Comparison of ENCODE assay signal across 22 mouse cellular contexts in the genomic region with DNA sequence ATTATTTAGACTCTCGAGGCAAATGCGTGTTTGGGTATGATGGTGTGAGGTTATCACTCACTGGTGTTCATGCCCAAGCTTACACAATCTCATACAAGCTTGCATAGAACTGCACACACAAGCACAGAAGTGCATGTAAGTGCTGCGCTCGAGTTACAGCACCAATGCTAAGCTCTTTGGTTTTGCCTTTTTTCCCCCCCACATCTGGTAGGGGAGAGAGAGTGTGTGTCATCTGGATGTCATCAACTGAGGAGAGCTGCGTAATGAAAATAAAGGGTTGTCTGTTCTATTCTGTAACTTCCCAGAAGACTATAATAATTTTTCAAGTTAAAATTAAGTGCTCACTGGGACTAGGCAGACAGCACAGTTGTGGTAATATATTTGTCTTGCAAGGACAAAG. TPM values are rescaled to one million over a fixed set of nuclear protein-coding genes. Genes with fewer than 3 reads are reported as not detected.
DNase-seq lines count a peak whose midpoint lies in the region; ATAC-seq lines count a peak whose summit lies in the region.
"Had no signal": no experiment of that assay in that cellular context is flagged by ENCODE, and none has a peak within 500 bp of the region (broad histone marks: within the 10 kb centered on the region; RNA-seq: fewer than 3 reads in every experiment).

No protein-coding gene starts in this region.

- WGBS in embryonic facial prominence, embryonic 14.5 days, result 34% methylated on average over 5 of the region's 5 CpGs

- 0 out of 2 replicates have a peak, but pooled peaks have one; percentile 45 for ATAC-seq in embryonic facial prominence, embryonic 14.5 days (ENCODE audit: low read depth)
- ATAC-seq: activated CD4-positive, CD25-positive, alpha-beta regulatory T cell, adult 4 months; forebrain, embryonic 16.5 days; hindbrain, postnatal 0 days; Patski had no signal

- no peaks in the 10 kb centered on the region for H3K36me3 ChIP-seq in embryonic facial prominence, embryonic 14.5 days (ENCODE audit: control insufficient read depth, insufficient read depth, low read length)
- H3K36me3 ChIP-seq: forebrain, embryonic 12.5 days; heart, embryonic 15.5 days; hindbrain, embryonic 13.5 days had no signal

- no peak overlapping the region for H3K4me2 ChIP-seq in embryonic facial prominence, embryonic 14.5 days (ENCODE audit: low read depth, low read length)
- H3K4me2 ChIP-seq: forebrain, embryonic 12.5 days; heart, embryonic 11.5 days; heart, embryonic 15.5 days; hindbrain, embryonic 13.5 days had no signal

- H3K27me3 ChIP-seq in embryonic facial prominence, embryonic 14.5 days (replicated peaks; ENCODE audit: control insufficient read depth, insufficient read depth, low read length), result no peaks in the 10 kb centered on the region
- H3K27me3 ChIP-seq: CH12.LX; forebrain, embryonic 12.5 days; hindbrain, embryonic 13.5 days had no signal

- H3K4me1 ChIP-seq in embryonic facial prominence, embryonic 14.5 days (ENCODE audit: control insufficient read depth, insufficient read depth, low read length), result 0 out of 2 replicates have a peak, but pooled peaks cover 8% of the 10 kb centered on the region
- H3K4me1 ChIP-seq: forebrain, embryonic 12.5 days; hindbrain, embryonic 13.5 days had no signal

- no peak overlapping the region for H3K4me3 ChIP-seq in embryonic facial prominence, embryonic 14.5 days (ENCODE audit: low read depth, low read length)
- H3K4me3 ChIP-seq: forebrain, embryonic 12.5 days; heart, adult 2 months; heart, embryonic 15.5 days; hindbrain, embryonic 13.5 days had no signal

- no peak overlapping the region for H3K9ac ChIP-seq in embryonic facial prominence, embryonic 14.5 days (ENCODE audit: low read depth, low read length)
- H3K9ac ChIP-seq: forebrain, embryonic 12.5 days; heart, embryonic 15.5 days; hindbrain, embryonic 13.5 days had no signal

- H3K27ac ChIP-seq in embryonic facial prominence, embryonic 14.5 days (replicated peaks; ENCODE audit: low read depth, low read length), result no peak overlapping the region
- H3K27ac ChIP-seq: forebrain, embryonic 12.5 days; heart, adult 2 months; heart, embryonic 15.5 days; hindbrain, embryonic 13.5 days; hindbrain, postnatal 0 days had no signal

- DNase-seq in embryo, embryonic 10.5 days (ENCODE audit: low spot score), result peak; percentile 42
- peak; percentile 17 for DNase-seq in embryo, embryonic 11.5 days (ENCODE audit: low read depth, low spot score)
- peak; percentile 56 for DNase-seq in embryonic facial prominence, embryonic 14.5 days (ENCODE audit: low spot score)
- peak; percentile 56 for DNase-seq in mesoderm, embryonic 11.5 days (ENCODE audit: low read depth, low spot score)
- no peak for DNase-seq in urinary bladder, adult 2 months (ENCODE audit: low spot score)
- no peak for DNase-seq in kidney, adult 11 months
- DNase-seq: adrenal gland, postnatal 14 days; cerebellum, adult 2 months; cerebellum, postnatal 14 days; gastrocnemius, postnatal 14 days; heart, adult 2 months; heart, postnatal 14 days had no signal

- H3K9me3 ChIP-seq in embryonic facial prominence, embryonic 14.5 days (ENCODE audit: control insufficient read depth, low read length), result no peaks in the 10 kb centered on the region
- H3K9me3 ChIP-seq: forebrain, embryonic 12.5 days; heart, embryonic 15.5 days; hindbrain, embryonic 13.5 days had no signal

RNA-seq across cellular contexts. Expression of gene Aox4, which starts 3.6 kb away (rescaled TPM):
- polyA plus RNA-seq in embryonic facial prominence, embryonic 14.5 days (2014; fragmentation: Nextera tagmentation; extraction: Ambion mirVana), result 3.9 and 6.6 TPM in 2 replicates
- 0.07 and 0.13 TPM in 2 replicates for polyA plus RNA-seq in urinary bladder, adult 2 months (2012; rRNA removed)
- polyA plus RNA-seq: activated CD4-positive, CD25-positive, alpha-beta regulatory T cell, adult 4 months; forebrain, embryonic 12.5 days; gonadal fat pad, adult 2 months; heart, adult 2 months; Patski had no signal

Comparison
In these comparisons a context has a peak if more than half of its experiments do, and no peak if none do; other contexts are left out.
1. DNase-seq: peak in embryo, embryonic 10.5 days (single experiment), embryo, embryonic 11.5 days (single experiment), embryonic facial prominence, embryonic 14.5 days (single experiment) and mesoderm, embryonic 11.5 days (single experiment); none in urinary bladder, adult 2 months (single experiment) and kidney, adult 11 months (single experiment).